Mouse (Mus musculus) CH12.LX (cell line): ENCODE data around the gene Dclk1. TPM values are rescaled to one million over a fixed set of nuclear protein-coding genes. Genes with fewer than 3 reads are reported as not detected.

Source experiments
- DNase-seq: peaks from one replicate; pipeline ENCODE4 v3.0.0-alpha.2; 2013; ENCODE audit errors: extremely low read depth
- H3K27ac ChIP-seq: 2 replicates; pipeline ENCODE4 v1.5.1; 2012; ENCODE audit warnings: low read depth, mild to moderate bottlenecking, control low read depth, moderate library complexity; ENCODE audit not compliant: insufficient read depth
- H3K27me3 ChIP-seq: replicated peaks from 2 replicates; pipeline ENCODE3; 2012; ENCODE audit warnings: inconsistent platforms
- H3K36me3 ChIP-seq, 2 experiments: replicated peaks in 1 of 2; 2 replicates each; pipeline versions ENCODE3 to v1.6.1; 2012; ENCODE audit warnings: inconsistent platforms in 1 of 2, low read length in 1 of 2, mild to moderate bottlenecking in 1 of 2, mixed read lengths in 1 of 2, moderate library complexity in 1 of 2; ENCODE audit not compliant: control insufficient read depth in 1 of 2, insufficient read depth in 1 of 2
- H3K4me1 ChIP-seq, 2 experiments: 2 replicates each; pipeline ENCODE4 v1.6.1; 2012; ENCODE audit warnings: inconsistent platforms in 1 of 2, moderate library complexity in 1 of 2; ENCODE audit not compliant: insufficient read depth in 2 of 2, control insufficient read depth in 1 of 2
- H3K4me2 ChIP-seq: 2 replicates; pipeline ENCODE4 v1.6.1; 2012; ENCODE audit warnings: low read depth, mild to moderate bottlenecking, control low read depth; ENCODE audit not compliant: poor library complexity, insufficient read depth, severe bottlenecking
- H3K4me3 ChIP-seq, 3 experiments: fragments of 150-350 bp in 1 of 3; sonication (generic) in 1 of 3; replicated peaks in 1 of 3; 2 replicates each; pipeline versions ENCODE3 to v1.5.1; 2011 to 2012; ENCODE audit warnings: low read depth in 2 of 3, low read length in 2 of 3, mild to moderate bottlenecking in 2 of 3, moderate library complexity in 2 of 3, control low read depth in 1 of 3, improper control_type of control experiment in 1 of 3, inconsistent platforms in 1 of 3, mixed read lengths in 1 of 3; ENCODE audit not compliant: poor library complexity in 1 of 3
- H3K79me2 ChIP-seq: replicated peaks from 2 replicates; pipeline ENCODE4 v1.6.1; 2012; ENCODE audit warnings: mild to moderate bottlenecking, moderate library complexity; ENCODE audit not compliant: control insufficient read depth, poor library complexity, insufficient read depth, severe bottlenecking; ENCODE audit errors: extremely low read depth
- H3K9ac ChIP-seq: 2 replicates; pipeline ENCODE4 v1.6.1; 2012; ENCODE audit warnings: low read depth, mild to moderate bottlenecking, control low read depth, moderate library complexity; ENCODE audit not compliant: insufficient read depth
- H3K9me3 ChIP-seq: replicated peaks from 2 replicates; pipeline ENCODE3; 2012; ENCODE audit warnings: low read length, inconsistent platforms, mixed read lengths
- BHLHE40 ChIP-seq: IDR thresholded peaks from 2 replicates; pipeline ENCODE4 v1.6.1; 2011; ENCODE audit warnings: mild to moderate bottlenecking, low read depth, low read length, improper control_type of control experiment
- CHD2 ChIP-seq: IDR thresholded peaks from 2 replicates; pipeline ENCODE4 v1.6.1; 2011; ENCODE audit warnings: low read length, improper control_type of control experiment
- CTCF ChIP-seq, 2 experiments: IDR thresholded peaks in 1 of 2; conservative IDR thresholded peaks in 1 of 2; 2 replicates each; pipeline ENCODE4 v1.5.1; 2011 to 2012; ENCODE audit warnings: low read depth in 2 of 2, low read length in 2 of 2, improper control_type of control experiment in 1 of 2, inconsistent platforms in 1 of 2, mild to moderate bottlenecking in 1 of 2, moderate library complexity in 1 of 2
- ELF1 ChIP-seq: IDR thresholded peaks from 2 replicates; pipeline ENCODE4 v1.6.1; 2014; ENCODE audit warnings: low read depth, mild to moderate bottlenecking, inconsistent platforms, low read length, improper control_type of control experiment
- ETS1 ChIP-seq: conservative IDR thresholded peaks from 2 replicates; pipeline ENCODE4 v1.6.1; 2012; ENCODE audit warnings: low read depth, mild to moderate bottlenecking, inconsistent platforms, low read length, improper control_type of control experiment, moderate library complexity
- GABPA ChIP-seq: IDR thresholded peaks from 2 replicates; pipeline ENCODE4 v1.6.1; 2012; ENCODE audit warnings: low read depth, low read length, improper control_type of control experiment, inconsistent platforms; ENCODE audit not compliant: insufficient replicate concordance
- JUN ChIP-seq: IDR thresholded peaks from 2 replicates; pipeline ENCODE4 v1.6.1; 2011; ENCODE audit warnings: low read depth, mild to moderate bottlenecking, low read length, improper control_type of control experiment, moderate library complexity; ENCODE audit not compliant: insufficient read depth
- JUND ChIP-seq: conservative IDR thresholded peaks from 2 replicates; pipeline ENCODE4 v1.6.1; 2011; ENCODE audit warnings: low read depth, low read length, improper control_type of control experiment
- MAX ChIP-seq: IDR thresholded peaks from 2 replicates; pipeline ENCODE4 v1.6.1; 2011; ENCODE audit warnings: low read length, improper control_type of control experiment
- MAZ ChIP-seq: IDR thresholded peaks from 2 replicates; pipeline ENCODE4 v1.6.1; 2012; ENCODE audit warnings: low read depth, mild to moderate bottlenecking, inconsistent platforms, low read length, improper control_type of control experiment, moderate library complexity
- MYC ChIP-seq: IDR thresholded peaks from 2 replicates; pipeline ENCODE4 v1.6.1; 2011; ENCODE audit warnings: low read depth, mild to moderate bottlenecking, improper control_type of control experiment, low read length
- PAX5 ChIP-seq: IDR thresholded peaks from 2 replicates; pipeline ENCODE4 v1.6.1; 2012; ENCODE audit warnings: low read length, inconsistent platforms, mixed read lengths
- RAD21 ChIP-seq: IDR thresholded peaks from 2 replicates; pipeline ENCODE4 v1.6.1; 2011; ENCODE audit warnings: low read depth, mild to moderate bottlenecking, low read length, improper control_type of control experiment, moderate library complexity
- SIN3A ChIP-seq: IDR thresholded peaks from 2 replicates; pipeline ENCODE4 v1.6.1; 2012; ENCODE audit warnings: low read length, improper control_type of control experiment, inconsistent platforms
- SMC3 ChIP-seq: IDR thresholded peaks from 2 replicates; pipeline ENCODE4 v1.6.1; 2011; ENCODE audit warnings: low read depth, low read length, improper control_type of control experiment
- UBTF ChIP-seq: IDR thresholded peaks from 2 replicates; pipeline ENCODE4 v1.6.1; 2012; ENCODE audit warnings: low read depth, mild to moderate bottlenecking, inconsistent platforms, low read length, improper control_type of control experiment, moderate library complexity
- ZC3H11A ChIP-seq: IDR thresholded peaks from 2 replicates; pipeline ENCODE4 v1.6.1; 2012; ENCODE audit warnings: low read depth, mild to moderate bottlenecking, inconsistent platforms, low read length, improper control_type of control experiment
- ZKSCAN1 ChIP-seq: IDR thresholded peaks from 2 replicates; pipeline ENCODE4 v1.6.1; 2012; ENCODE audit warnings: low read depth, inconsistent platforms, low read length, improper control_type of control experiment, borderline replicate concordance
- ZMIZ1 ChIP-seq: IDR thresholded peaks from 2 replicates; pipeline ENCODE4 v1.6.1; 2012; ENCODE audit warnings: low read depth, mild to moderate bottlenecking, inconsistent platforms, low read length, improper control_type of control experiment
- ZNF384 ChIP-seq: IDR thresholded peaks from 2 replicates; pipeline ENCODE4 v1.6.1; 2012; ENCODE audit warnings: low read depth, low read length, improper control_type of control experiment, inconsistent platforms
- dilution Hi-C: fragments of 300-500 bp; cut with MboI; formaldehyde crosslinking; loops from 2 replicates; pipeline ENCODE4 v1.14.3; 2020; ENCODE audit warnings: low sequenced_read_pairs; ENCODE audit not compliant: extremely low pct_unique_long_range_greater_than_20kb, extremely low pct_ligation_motif_present
- in situ Hi-C: fragments of 300-500 bp; cut with MboI; formaldehyde crosslinking; loops from 3 replicates; pipeline ENCODE4 v1.14.3; 2019; ENCODE audit warnings: low sequenced_read_pairs, low pct_ligation_motif_present, low pct_unique_long_range_greater_than_20kb, mixed read lengths
- polyA plus RNA-seq: library from polyadenylated mRNA; unstranded; fragments of >175 nt; gene quantifications from 2 replicates; pipeline ENCODE4 v1.2.1, GENCODE M21; 2012; ENCODE audit warnings: low read depth; ENCODE audit not compliant: insufficient read length
- total RNA-seq, 2 experiments: library from RNA; depleted of rRNA; stranded (reverse); fragments of 300-350 nt in 1 of 2; fragments of >200 nt in 1 of 2; gene quantifications; 2 replicates each; pipeline ENCODE4 v1.2.3; 2012 to 2014

Dclk1 gene
- total and polyA plus RNA-seq, 3 experiments = not detected

DNA sequence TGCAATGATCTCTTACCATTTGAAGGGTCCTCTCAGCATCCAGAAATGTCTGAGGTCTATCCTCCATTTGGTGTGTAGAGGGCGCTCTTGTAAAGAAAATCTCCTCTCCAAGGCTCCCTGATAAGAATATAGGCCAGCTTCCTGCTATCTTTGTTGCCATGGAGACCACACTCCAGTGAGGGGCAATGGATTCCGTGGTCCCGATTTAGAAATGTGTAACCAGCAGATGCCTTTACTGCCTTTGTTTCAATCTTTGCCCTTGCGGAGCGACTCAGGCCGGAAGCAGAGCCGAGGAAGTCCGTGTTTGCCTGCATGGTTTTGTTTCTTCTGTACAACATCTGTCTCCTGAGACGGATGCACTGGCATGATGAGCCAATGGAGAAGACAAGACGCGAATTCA is 131.5 kb downstream of the Dclk1 start:
- no peak overlapping the region for H3K9ac ChIP-seq
- H3K79me2 ChIP-seq = no peaks in the 10 kb centered on the region
- no peak overlapping the region for H3K4me2 ChIP-seq
- no peak for TF ChIP-seq ELF1
- no peak for TF ChIP-seq RAD21
- no peak for TF ChIP-seq GABPA
- no peak for TF ChIP-seq MAX
- TF ChIP-seq ZMIZ1 = no peak
- no peak for TF ChIP-seq MYC
- TF ChIP-seq SIN3A = no peak
- no peak for TF ChIP-seq ETS1
- TF ChIP-seq PAX5 = no peak
- no peak for TF ChIP-seq JUN
- TF ChIP-seq UBTF = no peak
- TF ChIP-seq CTCF (conservative IDR thresholded peaks at IDR 0.05 in 1 of 2, IDR thresholded peaks at IDR 0.05 in 1 of 2; ENCODE audit: low read depth in 2 of 2, low read length in 2 of 2) = no peak
- TF ChIP-seq BHLHE40 = no peak
- TF ChIP-seq ZNF384 = no peak
- TF ChIP-seq MAZ = no peak
- TF ChIP-seq ZC3H11A = no peak
- TF ChIP-seq ZKSCAN1 = no peak
- TF ChIP-seq SMC3 = no peak
- no peak for TF ChIP-seq CHD2
- dilution Hi-C loops (no loop called here), in situ Hi-C loops (no loop called here)
- H3K36me3 ChIP-seq = no peaks in the 10 kb centered on the region
- H3K27ac ChIP-seq = no peak overlapping the region
- no peaks in the 10 kb centered on the region for H3K27me3 ChIP-seq
- no peaks in the 10 kb centered on the region for H3K4me1 ChIP-seq
- H3K4me3 ChIP-seq = no peak overlapping the region
- no peak for DNase-seq
- H3K9me3 ChIP-seq = peaks cover 70% of the 10 kb centered on the region

DNA sequence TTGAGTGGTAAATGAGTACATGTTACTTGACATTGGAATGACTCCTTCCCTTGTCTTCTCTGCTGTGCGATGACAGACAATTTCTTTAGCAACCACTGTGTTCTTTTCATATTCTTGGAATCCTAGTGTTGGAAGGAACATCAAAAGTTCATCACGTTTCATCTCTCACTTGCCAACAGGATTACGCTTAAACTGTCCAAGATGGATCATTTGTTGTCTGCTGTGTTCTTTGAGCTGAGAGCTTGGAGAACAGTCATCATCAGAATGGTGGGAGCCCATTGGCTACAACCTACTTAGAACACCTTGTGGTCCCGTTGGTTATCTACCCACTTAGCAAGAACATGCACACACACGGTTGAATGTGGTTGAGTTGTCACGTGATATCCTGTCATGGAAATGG is 136.4 kb downstream of the Dclk1 start:
- Histone ChIP-seq H3K9ac (no peak overlapping the region), H3K9me3 (peaks cover 68% of the 10 kb centered on the region), H3K27me3 (no peaks in the 10 kb centered on the region), H3K79me2 (no peaks in the 10 kb centered on the region), H3K36me3 (no peaks in the 10 kb centered on the region), H3K4me1 (no peaks in the 10 kb centered on the region), H3K4me2 (no peak overlapping the region), H3K27ac (no peak overlapping the region), H3K4me3 (no peak overlapping the region)
- DNase-seq = no peak
- in situ Hi-C loops = no loop called here
- dilution Hi-C loops = no loop called here
- no peak for TF ChIP-seq JUND
